Mouse (Mus musculus) megakaryocyte, embryonic 14.5 days (primary cell): ENCODE data around the gene Vangl1.

ENCODE experiments used
- FLI1 ChIP-seq: IDR thresholded peaks from 2 replicates; pipeline ENCODE4 v1.6.1; 2012; ENCODE audit warnings: low read length, inconsistent platforms, mixed read lengths
- GATA1 ChIP-seq: IDR thresholded peaks from 3 replicates; pipeline ENCODE4 v1.6.1; 2012; ENCODE audit warnings: mixed read lengths, low read length, inconsistent platforms, borderline replicate concordance

GRCm38 (mm10) chr3:102210775-102211174 is 6.3 kb upstream of the Vangl1 start:
- no peak for TF ChIP-seq GATA1
- no peak for TF ChIP-seq FLI1
